Mouse (Mus musculus) kidney, embryonic 15.5 days (tissue): ENCODE data around the gene Clasp1. TPM values are rescaled to one million over a fixed set of nuclear protein-coding genes. Genes with fewer than 3 reads are reported as not detected.
"Not testable (repeated sequence)": the region's sequence is repeated elsewhere in the genome, so short reads cannot be mapped to it uniquely, and the experiment has no call there.

Experiments
- ATAC-seq: fragments of 200-750 bp; cut with Nextera tagmentation; replicated peaks from 2 replicates; pipeline ENCODE4 v1.8.0; 2017; ENCODE audit warnings: moderate TSS enrichment; ENCODE audit not compliant: low FRiP score
- H3K27ac ChIP-seq: fragments of 300-500 bp; sonication (generic); 2 replicates; pipeline ENCODE4 v1.5.1; 2015; ENCODE audit warnings: mild to moderate bottlenecking, inconsistent platforms
- H3K27me3 ChIP-seq: fragments of 300-500 bp; sonication (generic); 2 replicates; pipeline ENCODE4 v1.6.1; 2015; ENCODE audit warnings: inconsistent platforms
- H3K36me3 ChIP-seq: fragments of 300-500 bp; sonication (generic); 2 replicates; pipeline ENCODE4 v1.6.1; 2015; ENCODE audit warnings: inconsistent platforms
- H3K4me1 ChIP-seq: fragments of 300-500 bp; sonication (generic); 2 replicates; pipeline ENCODE4 v1.6.1; 2015; ENCODE audit warnings: inconsistent platforms
- H3K4me2 ChIP-seq: fragments of 300-500 bp; sonication (generic); 2 replicates; pipeline ENCODE4 v1.6.1; 2015; ENCODE audit warnings: moderate library complexity, mild to moderate bottlenecking, inconsistent platforms
- H3K4me3 ChIP-seq: fragments of 300-500 bp; sonication (generic); replicated peaks from 2 replicates; pipeline ENCODE4 v1.5.1; 2015; ENCODE audit warnings: mild to moderate bottlenecking, inconsistent platforms
- H3K9ac ChIP-seq: fragments of 300-500 bp; sonication (generic); 2 replicates; pipeline ENCODE4 v1.6.1; 2015; ENCODE audit warnings: mild to moderate bottlenecking, inconsistent platforms
- H3K9me3 ChIP-seq: fragments of 300-500 bp; sonication (generic); replicated peaks from 2 replicates; pipeline ENCODE4 v1.6.1; 2016; ENCODE audit warnings: inconsistent platforms
- WGBS: fragments of 180-500 bp; shearing (Covaris S2); methylation state at CpG from one replicate; pipeline ENCODE4 v1.1.7; 2015; ENCODE audit warnings: mixed read lengths; 5-methylcytosine and 5-hydroxymethylcytosine counted together
- polyA plus RNA-seq: library from polyadenylated mRNA; unstranded; fragments of >200 nt; fragmentation: Nextera tagmentation; extraction: Ambion mirVana; gene quantifications from 2 replicates; pipeline ENCODE4 v1.2.1, GENCODE M21; 2015

The Clasp1 gene
- polyA plus RNA-seq, 1 experiment from 2014 or later, result 50.1 TPM

GRCm38 (mm10) chr1:118554961-118555360 lies 166.1 kb downstream of the Clasp1 start:
- H3K4me1 ChIP-seq, result no peaks in the 10 kb centered on the region
- H3K4me2 ChIP-seq, result no peak overlapping the region
- no peaks in the 10 kb centered on the region for H3K9me3 ChIP-seq
- no peaks in the 10 kb centered on the region for H3K27me3 ChIP-seq
- no peak overlapping the region for H3K9ac ChIP-seq
- H3K4me3 ChIP-seq, result no peak overlapping the region
- ATAC-seq, result no peak
- WGBS, result 73% methylated on average over 5 of the region's 5 CpGs
- H3K36me3 ChIP-seq, result peaks cover 86% of the 10 kb centered on the region
- H3K27ac ChIP-seq, result no peak overlapping the region

DNA sequence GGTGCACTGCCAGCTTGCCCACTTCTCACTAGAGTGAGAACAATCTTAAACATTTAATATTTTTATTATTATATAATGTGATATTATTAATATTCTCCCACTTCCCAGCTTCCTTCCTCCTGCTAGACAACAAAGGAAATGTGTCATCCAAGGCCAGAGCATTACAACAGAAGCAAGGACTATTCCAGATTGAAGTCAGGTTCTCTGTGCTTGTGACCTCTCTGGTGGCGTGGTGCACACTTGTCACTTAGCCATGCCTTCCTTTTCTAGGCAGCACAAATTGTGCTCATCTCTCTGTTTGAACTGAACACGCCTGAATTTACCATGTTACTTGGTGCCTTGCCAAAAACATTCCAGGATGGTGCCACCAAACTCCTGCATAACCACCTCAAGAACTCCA lies 170.9 kb downstream of the Clasp1 start:
- no peak for ATAC-seq
- WGBS, result 81% methylated on average over 2 of the region's 2 CpGs
- Histone ChIP-seq H3K36me3 (peaks cover 86% of the 10 kb centered on the region), H3K27me3 (no peaks in the 10 kb centered on the region), H3K27ac (no peak overlapping the region), H3K9ac (no peak overlapping the region), H3K4me2 (no peak overlapping the region), H3K4me1 (no peaks in the 10 kb centered on the region), H3K9me3 (no peaks in the 10 kb centered on the region), H3K4me3 (no peak overlapping the region)

DNA sequence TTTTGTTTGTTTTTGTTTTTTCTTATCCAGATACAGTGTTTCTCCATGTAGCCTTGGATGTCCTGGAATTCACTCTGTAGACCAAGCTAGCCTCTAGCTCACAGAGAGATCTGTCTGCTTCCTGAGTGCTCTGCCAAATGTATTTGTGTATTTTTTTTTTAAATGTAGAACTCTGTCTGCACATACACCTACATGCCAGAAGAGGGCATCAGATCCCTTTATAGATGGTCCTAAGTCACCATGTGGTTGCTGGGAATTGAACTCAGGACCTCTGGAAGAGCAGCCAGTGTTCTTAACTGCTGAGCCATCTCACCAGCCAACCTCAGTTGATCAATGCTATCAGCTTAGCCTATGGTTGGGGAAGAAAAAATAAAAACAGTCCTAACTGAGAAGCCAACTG lies 175.7 kb downstream of the Clasp1 start:
- Histone ChIP-seq H3K27me3 (no peaks in the 10 kb centered on the region), H3K4me3 (no peak overlapping the region), H3K27ac (no peak overlapping the region), H3K9ac (no peak overlapping the region), H3K9me3 (no peaks in the 10 kb centered on the region), H3K4me1 (no peaks in the 10 kb centered on the region), H3K4me2 (no peak overlapping the region), H3K36me3 (peaks cover 95% of the 10 kb centered on the region)
- no peak for ATAC-seq

DNA sequence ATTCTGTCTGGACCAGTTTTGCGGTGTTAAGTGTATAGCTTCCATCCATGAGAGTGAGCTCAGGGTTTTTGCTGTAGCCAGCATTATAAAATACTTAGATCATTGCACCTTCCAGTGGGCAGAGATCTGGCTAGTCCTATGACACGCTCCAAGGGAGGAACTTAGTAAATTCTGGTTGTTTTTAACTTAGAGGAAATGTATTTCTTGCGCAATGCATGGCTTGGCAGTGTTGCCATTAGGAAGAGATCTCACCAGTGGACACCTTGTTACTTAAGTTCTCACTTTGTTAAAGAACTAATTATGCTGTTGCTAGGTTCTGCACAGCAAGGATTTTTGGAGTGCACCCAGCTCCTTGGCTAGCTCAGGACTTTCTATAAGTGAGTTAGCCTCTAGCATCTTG lies 178.8 kb downstream of the Clasp1 start:
- WGBS, result 97% methylated on average over 3 of the region's 3 CpGs
- no peak overlapping the region for H3K4me2 ChIP-seq
- no peak overlapping the region for H3K9ac ChIP-seq
- H3K4me3 ChIP-seq, result no peak overlapping the region
- no peaks in the 10 kb centered on the region for H3K4me1 ChIP-seq
- no peaks in the 10 kb centered on the region for H3K27me3 ChIP-seq
- H3K36me3 ChIP-seq, result peaks cover 95% of the 10 kb centered on the region
- H3K9me3 ChIP-seq, result no peaks in the 10 kb centered on the region
- no peak overlapping the region for H3K27ac ChIP-seq
- no peak for ATAC-seq

- peaks cover 63% of the 10 kb centered on the region for H3K36me3 ChIP-seq
- WGBS, result 96% methylated on average over 2 of the region's 2 CpGs
- ATAC-seq, result no peak
- no peak overlapping the region for H3K4me2 ChIP-seq
- no peaks in the 10 kb centered on the region for H3K9me3 ChIP-seq
- no peaks in the 10 kb centered on the region for H3K27me3 ChIP-seq
- no peak overlapping the region for H3K9ac ChIP-seq
- no peaks in the 10 kb centered on the region for H3K4me1 ChIP-seq
- H3K4me3 ChIP-seq, result no peak overlapping the region
- no peak overlapping the region for H3K27ac ChIP-seq
These were observed 191.4 kb downstream of the Clasp1 start for GRCm38 (mm10) chr1:118580174-118580702.

DNA sequence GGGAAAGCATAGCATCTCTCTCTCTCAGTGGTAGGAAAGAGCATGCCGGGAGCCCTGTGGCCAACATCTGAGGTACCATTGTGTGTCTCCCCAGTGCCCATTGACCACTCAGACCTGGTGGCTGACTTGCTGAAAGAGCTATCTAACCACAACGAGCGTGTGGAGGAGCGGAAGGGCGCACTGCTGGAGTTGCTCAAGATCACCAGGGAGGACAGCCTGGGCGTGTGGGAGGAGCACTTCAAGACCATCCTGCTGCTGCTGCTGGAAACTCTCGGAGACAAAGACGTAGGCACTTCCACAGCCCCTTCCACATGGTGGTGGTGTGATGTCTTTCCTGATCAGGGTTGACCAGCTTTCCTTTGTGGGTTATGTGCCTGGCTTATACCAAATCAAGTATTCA lies 192.3 kb downstream of the Clasp1 start:
- Histone ChIP-seq H3K9ac (no peak overlapping the region), H3K9me3 (no peaks in the 10 kb centered on the region), H3K4me2 (no peak overlapping the region), H3K27me3 (no peaks in the 10 kb centered on the region), H3K27ac (no peak overlapping the region), H3K4me3 (no peak overlapping the region), H3K4me1 (no peaks in the 10 kb centered on the region), H3K36me3 (peaks cover 54% of the 10 kb centered on the region)
- no peak for ATAC-seq
- WGBS, result 83% methylated on average over 8 of the region's 8 CpGs

DNA sequence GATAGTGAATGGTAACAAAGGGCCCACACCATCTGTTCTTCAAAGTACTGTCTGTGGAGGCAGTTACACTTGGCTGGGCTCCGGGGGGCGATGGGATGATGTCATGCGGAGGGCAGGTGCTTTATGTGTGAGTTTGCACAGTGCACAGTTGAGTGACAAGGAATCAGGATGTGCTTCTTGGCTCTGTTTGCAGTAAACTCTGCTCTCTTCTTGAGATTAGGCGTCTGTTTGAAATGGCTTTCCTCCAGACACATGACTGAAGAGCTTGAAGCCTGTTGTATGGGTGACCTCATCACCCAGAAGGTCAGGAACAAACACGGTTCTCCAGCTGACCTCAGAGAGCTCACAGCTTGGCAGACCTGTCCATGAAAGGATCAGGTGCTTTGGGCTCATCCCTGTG lies 200.9 kb downstream of the Clasp1 start:
- no peak overlapping the region for H3K9ac ChIP-seq
- H3K9me3 ChIP-seq, result no peaks in the 10 kb centered on the region
- H3K4me1 ChIP-seq, result no peaks in the 10 kb centered on the region
- peaks cover 53% of the 10 kb centered on the region for H3K36me3 ChIP-seq
- H3K4me2 ChIP-seq, result no peak overlapping the region
- WGBS, result 73% methylated on average over 5 of the region's 5 CpGs
- ATAC-seq, result no peak
- no peak overlapping the region for H3K27ac ChIP-seq
- H3K4me3 ChIP-seq, result no peak overlapping the region
- H3K27me3 ChIP-seq, result no peaks in the 10 kb centered on the region

- Histone ChIP-seq H3K4me1 (no peaks in the 10 kb centered on the region), H3K9ac (no peak overlapping the region), H3K4me3 (no peak overlapping the region), H3K4me2 (no peak overlapping the region), H3K27me3 (no peaks in the 10 kb centered on the region), H3K27ac (no peak overlapping the region), H3K9me3 (no peaks in the 10 kb centered on the region), H3K36me3 (peaks cover 81% of the 10 kb centered on the region)
- WGBS, result 94% methylated on average over 4 of the region's 4 CpGs
- ATAC-seq, result no peak
These were observed 204.1 kb downstream of the Clasp1 start for GRCm38 (mm10) chr1:118592933-118593332.

- Histone ChIP-seq H3K36me3 (peaks cover 89% of the 10 kb centered on the region), H3K4me1 (no peaks in the 10 kb centered on the region), H3K27me3 (no peaks in the 10 kb centered on the region), H3K9me3 (no peaks in the 10 kb centered on the region), H3K27ac (no peak overlapping the region), H3K4me3 (no peak overlapping the region), H3K9ac (no peak overlapping the region), H3K4me2 (no peak overlapping the region)
- ATAC-seq, result no peak
- WGBS, result 75% methylated on average over 2 of the region's 2 CpGs
These were observed 206.5 kb downstream of the Clasp1 start for GRCm38 (mm10) chr1:118595395-118595794.

DNA sequence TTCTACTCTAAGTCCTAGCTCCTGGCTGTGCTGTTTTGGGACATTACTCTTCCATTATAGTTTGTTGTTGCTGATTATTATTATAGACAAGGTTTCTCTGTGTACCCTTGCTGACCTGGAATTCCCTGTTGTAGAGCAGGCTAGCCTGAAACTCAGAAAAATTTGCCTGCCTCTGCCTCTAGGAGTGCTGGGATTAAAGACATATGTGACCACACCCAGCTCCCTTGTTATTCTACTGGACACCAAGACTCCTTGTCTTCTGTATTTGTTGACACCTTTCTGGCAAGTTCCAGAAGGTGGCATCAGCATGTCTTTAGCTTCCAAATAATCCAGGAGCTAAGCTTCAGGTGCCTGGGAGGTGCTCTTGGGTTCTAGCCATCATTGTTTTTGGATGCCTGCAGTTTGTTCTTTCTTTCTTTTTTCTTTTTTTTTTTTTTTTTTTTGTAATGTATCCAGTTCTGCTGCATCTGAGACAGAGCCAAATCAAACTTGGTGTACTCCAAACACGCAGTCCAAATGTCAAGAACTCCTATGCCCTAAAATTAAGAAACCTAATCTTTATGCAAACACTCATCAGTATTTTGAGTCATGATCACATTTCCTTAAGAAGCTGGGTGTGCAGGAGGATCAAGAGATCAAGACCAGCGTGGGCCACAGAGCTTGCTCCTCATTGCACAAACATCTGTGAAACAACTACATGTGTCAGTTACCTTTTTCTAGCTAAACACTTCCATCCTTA lies 208.8 kb downstream of the Clasp1 start:
- 67% methylated on average over 2 of the region's 2 CpGs for WGBS
- H3K36me3 ChIP-seq, result peaks cover 93% of the 10 kb centered on the region
- ATAC-seq, result no peak

DNA sequence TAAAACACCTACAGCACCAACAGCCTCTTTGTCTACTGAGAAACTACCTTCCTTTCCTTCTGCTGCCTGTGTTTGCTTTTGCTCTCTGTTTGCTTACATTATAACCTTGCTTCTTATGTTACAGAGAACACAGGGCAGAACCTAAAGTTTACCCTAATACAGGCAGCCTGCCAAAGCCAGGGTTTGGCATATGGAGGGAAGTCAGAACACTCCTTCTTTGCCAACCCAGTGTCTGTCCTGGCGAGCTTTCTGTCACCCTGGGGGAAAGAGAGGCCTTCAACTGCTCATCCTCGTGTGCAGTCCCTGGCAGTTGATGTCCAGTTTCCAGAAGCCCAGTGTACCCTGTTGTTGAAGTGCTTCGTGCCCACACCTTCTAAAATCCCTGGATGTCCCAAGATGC lies 209.5 kb downstream of the Clasp1 start:
- no peaks in the 10 kb centered on the region for H3K9me3 ChIP-seq
- no peaks in the 10 kb centered on the region for H3K27me3 ChIP-seq
- no peaks in the 10 kb centered on the region for H3K4me1 ChIP-seq
- H3K36me3 ChIP-seq, result peaks cover 93% of the 10 kb centered on the region
- no peak for ATAC-seq
- no peak overlapping the region for H3K4me2 ChIP-seq
- no peak overlapping the region for H3K4me3 ChIP-seq
- 80% methylated on average over 3 of the region's 3 CpGs for WGBS
- H3K9ac ChIP-seq, result no peak overlapping the region
- H3K27ac ChIP-seq, result no peak overlapping the region

More for the DNA sequence above, 208.8 kb downstream of the Clasp1 start:
- Histone ChIP-seq H3K9ac (no peak overlapping the region), H3K4me2 (no peak overlapping the region), H3K4me1 (no peaks in the 10 kb centered on the region), H3K9me3 (no peaks in the 10 kb centered on the region), H3K27ac (no peak overlapping the region), H3K4me3 (no peak overlapping the region), H3K27me3 (no peaks in the 10 kb centered on the region)

DNA sequence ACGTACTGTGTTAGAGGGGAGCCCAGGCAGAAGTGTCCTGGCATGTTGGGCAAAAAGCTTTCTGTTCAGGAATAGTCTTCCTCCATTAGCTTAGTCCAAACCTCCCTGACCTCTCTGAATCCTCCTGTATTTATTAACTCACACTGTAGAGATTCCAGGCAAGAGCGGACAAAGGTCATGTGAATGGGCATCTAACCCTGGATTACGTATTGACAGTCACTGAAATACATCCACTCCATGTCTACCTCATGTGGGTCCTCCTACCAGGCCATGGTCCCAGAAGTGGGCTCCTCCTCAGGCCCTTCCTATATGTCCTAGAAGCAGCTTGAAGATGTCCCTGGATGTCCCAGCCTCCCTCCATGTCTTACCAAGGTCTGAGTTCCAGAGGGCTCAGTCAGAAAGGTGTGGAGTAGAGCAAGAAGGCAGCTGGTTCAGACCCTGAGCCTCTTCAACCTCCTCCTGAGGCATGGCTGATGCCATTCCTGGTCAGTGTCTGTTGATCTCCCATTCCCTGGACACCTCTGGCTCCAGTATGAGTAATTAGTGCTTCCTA lies 224.8 kb downstream of the Clasp1 start:
- peak; percentile 90 for ATAC-seq
- H3K27ac ChIP-seq, result no peak overlapping the region
- H3K4me3 ChIP-seq, result no peak overlapping the region
- no peak overlapping the region for H3K9ac ChIP-seq
- 87% methylated on average over 3 of the region's 3 CpGs for WGBS
- H3K4me2 ChIP-seq, result no peak overlapping the region
- no peaks in the 10 kb centered on the region for H3K4me1 ChIP-seq
- H3K27me3 ChIP-seq, result no peaks in the 10 kb centered on the region
- no peaks in the 10 kb centered on the region for H3K9me3 ChIP-seq
- H3K36me3 ChIP-seq, result peaks cover 20% of the 10 kb centered on the region

- not testable (repeated sequence) for H3K4me1 ChIP-seq, H3K4me2 ChIP-seq, H3K27ac ChIP-seq, ATAC-seq, H3K36me3 ChIP-seq, H3K4me3 ChIP-seq, H3K9ac ChIP-seq, H3K27me3 ChIP-seq, H3K9me3 ChIP-seq
- 88% methylated on average over 5 of the region's 5 CpGs for WGBS
These were observed 232.2 kb downstream of the Clasp1 start for GRCm38 (mm10) chr1:118621055-118621454.
